Mouse (Mus musculus) liver, embryonic 18 days (tissue): ENCODE results near the gene Usp24. TPM values are rescaled to one million over a fixed set of nuclear protein-coding genes. Genes with fewer than 3 reads are reported as not detected.

Source experiments
- polyA plus RNA-seq: library from polyadenylated mRNA; depleted of rRNA; stranded (reverse); fragments of >200 nt; gene quantifications from 2 replicates; pipeline ENCODE4 v1.2.3, GENCODE M21; 2012; rRNA removed

Gene Usp24
- polyA plus RNA-seq, result 4.4 and 4.8 TPM in 2 replicates

DNA sequence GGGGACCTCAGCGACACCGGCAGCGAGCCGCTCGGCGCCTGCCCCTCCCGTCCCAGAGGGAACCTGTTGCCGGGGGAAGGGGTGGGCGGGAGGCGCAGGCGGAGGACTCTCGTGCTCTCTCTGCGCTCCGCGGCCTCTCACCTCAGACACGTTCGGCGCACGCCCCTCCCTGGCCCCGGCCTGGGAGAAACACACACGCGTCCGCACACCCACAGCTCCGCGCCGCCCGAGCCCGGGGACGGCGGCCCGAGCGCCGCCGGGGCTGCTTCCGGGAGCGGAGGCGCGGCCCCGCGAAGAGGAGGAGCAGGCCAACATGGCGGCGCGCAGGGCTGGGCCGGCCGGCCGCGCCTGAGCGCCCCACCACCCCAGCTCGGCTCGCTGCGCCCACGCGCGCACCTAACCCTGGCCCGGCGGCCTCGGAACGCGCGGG lies at the start of gene Usp24:
Gene Usp24, plus strand, starts transcription at position 293 of the 430 bp plus-strand sequence.

Other genes with a start within 250 kb of the Usp24 start
- 70.1 and 78.6 TPM in 2 replicates for gene Pcsk9, start 148.1 kb downstream of the Usp24 start, polyA plus RNA-seq
- gene Bsnd, start 176.1 kb downstream of the Usp24 start, polyA plus RNA-seq, result not detected in 2 replicates
- gene Dhcr24, start 244.8 kb downstream of the Usp24 start, polyA plus RNA-seq, result 118 and 122 TPM in 2 replicates